Mouse (Mus musculus) intestine, embryonic 14.5 days (tissue): ENCODE measurements at regions not wholly inside any gene's neighbourhood (a gene's known extent, or its start where the extent isn't known, plus 50 kb on each side); places are given as distances from the start of the nearest gene placed in this dataset.

Experiments used
- ATAC-seq: fragments of 200-750 bp; cut with Nextera tagmentation; replicated peaks from 2 replicates; pipeline ENCODE4 v1.8.0; 2017; ENCODE audit warnings: low read depth, moderate number of reproducible peaks, moderate TSS enrichment, moderate library complexity; ENCODE audit not compliant: low FRiP score, low TSS enrichment
- DNase-seq: peaks from one replicate; pipeline ENCODE4 v3.0.0-alpha.2; 2018; ENCODE audit warnings: low spot score
- H3K27ac ChIP-seq: fragments of 300-500 bp; sonication (generic); 2 replicates; pipeline ENCODE4 v1.5.1; 2014; ENCODE audit warnings: low read depth, mild to moderate bottlenecking, control low read depth
- H3K27me3 ChIP-seq: fragments of 300-500 bp; sonication (generic); replicated peaks from 2 replicates; pipeline ENCODE4 v1.6.1; 2014; ENCODE audit warnings: low read length, control low read depth; ENCODE audit not compliant: control insufficient read depth, insufficient read depth
- H3K36me3 ChIP-seq: fragments of 300-500 bp; sonication (generic); 2 replicates; pipeline ENCODE4 v1.6.1; 2014; ENCODE audit warnings: low read length, control low read depth; ENCODE audit not compliant: control insufficient read depth, insufficient read depth
- H3K4me1 ChIP-seq: fragments of 300-500 bp; sonication (generic); replicated peaks from 2 replicates; pipeline ENCODE4 v1.6.1; 2014; ENCODE audit warnings: low read length, control low read depth, mixed read lengths; ENCODE audit not compliant: control insufficient read depth, insufficient read depth
- H3K4me2 ChIP-seq: fragments of 300-500 bp; sonication (generic); 2 replicates; pipeline ENCODE4 v1.6.1; 2014; ENCODE audit warnings: low read length
- H3K4me3 ChIP-seq: fragments of 300-500 bp; sonication (generic); 2 replicates; pipeline ENCODE4 v1.5.1; 2014; ENCODE audit warnings: low read depth, low read length, control low read depth, mixed read lengths
- H3K9ac ChIP-seq: fragments of 300-500 bp; sonication (generic); 2 replicates; pipeline ENCODE4 v1.6.1; 2014; ENCODE audit warnings: mild to moderate bottlenecking, low read length
- H3K9me3 ChIP-seq: fragments of 300-500 bp; sonication (generic); 2 replicates; pipeline ENCODE4 v1.6.1; 2016; ENCODE audit warnings: low read length, control low read depth; ENCODE audit not compliant: control insufficient read depth
- WGBS: fragments of 180-500 bp; shearing (Covaris S2); extraction: QIAGEN DNeasy Blood & Tissue Kit; methylation state at CpG from one replicate; pipeline ENCODE4 v1.1.7; 2014; 5-methylcytosine and 5-hydroxymethylcytosine counted together

GRCm38 (mm10) chr13:47910531-47910910 is 350.5 kb upstream of the Id4 start:
- Histone ChIP-seq H3K4me1 (no peaks in the 10 kb centered on the region), H3K27me3 (no peaks in the 10 kb centered on the region), H3K9ac (no peak overlapping the region), H3K27ac (no peak overlapping the region), H3K36me3 (no peaks in the 10 kb centered on the region), H3K4me3 (no peak overlapping the region), H3K4me2 (no peak overlapping the region), H3K9me3 (no peaks in the 10 kb centered on the region)
- ATAC-seq (no peak), DNase-seq (no peak)
- WGBS: 79% methylated on average over 3 of the region's 3 CpGs

GRCm38 (mm10) chr13:47916456-47916855 is 344.6 kb upstream of the Id4 start:
- no peak overlapping the region for H3K4me3 ChIP-seq
- DNase-seq: no peak
- no peak for ATAC-seq
- 83% methylated on average over 8 of the region's 8 CpGs for WGBS
- no peaks in the 10 kb centered on the region for H3K4me1 ChIP-seq
- H3K9me3 ChIP-seq: no peaks in the 10 kb centered on the region
- H3K36me3 ChIP-seq: no peaks in the 10 kb centered on the region
- no peak overlapping the region for H3K4me2 ChIP-seq
- no peak overlapping the region for H3K9ac ChIP-seq
- H3K27ac ChIP-seq: no peak overlapping the region
- no peaks in the 10 kb centered on the region for H3K27me3 ChIP-seq

GRCm38 (mm10) chr13:47917370-47917769 is 343.7 kb upstream of the Id4 start:
- WGBS: 95% methylated on average over 3 of the region's 3 CpGs
- H3K27ac ChIP-seq: no peak overlapping the region
- no peak overlapping the region for H3K4me3 ChIP-seq
- no peak overlapping the region for H3K4me2 ChIP-seq
- ATAC-seq: no peak
- no peak for DNase-seq
- no peaks in the 10 kb centered on the region for H3K36me3 ChIP-seq
- no peaks in the 10 kb centered on the region for H3K9me3 ChIP-seq
- no peaks in the 10 kb centered on the region for H3K27me3 ChIP-seq
- no peaks in the 10 kb centered on the region for H3K4me1 ChIP-seq
- H3K9ac ChIP-seq: no peak overlapping the region

- Histone ChIP-seq H3K36me3 (no peaks in the 10 kb centered on the region), H3K9me3 (no peaks in the 10 kb centered on the region), H3K4me1 (no peaks in the 10 kb centered on the region), H3K27me3 (no peaks in the 10 kb centered on the region), H3K4me3 (no peak overlapping the region), H3K4me2 (no peak overlapping the region), H3K9ac (no peak overlapping the region), H3K27ac (no peak overlapping the region)
- DNase-seq (no peak), ATAC-seq (no peak)
- WGBS: 66% methylated on average over 5 of the region's 5 CpGs
These were observed 340.0 kb upstream of the Id4 start for GRCm38 (mm10) chr13:47921044-47921443.

- WGBS: 90% methylated on average over 2 of the region's 2 CpGs
- H3K27ac ChIP-seq: no peak overlapping the region
- no peaks in the 10 kb centered on the region for H3K9me3 ChIP-seq
- H3K27me3 ChIP-seq: no peaks in the 10 kb centered on the region
- H3K4me2 ChIP-seq: no peak overlapping the region
- H3K4me3 ChIP-seq: no peak overlapping the region
- no peak overlapping the region for H3K9ac ChIP-seq
- no peak for ATAC-seq
- no peaks in the 10 kb centered on the region for H3K4me1 ChIP-seq
- H3K36me3 ChIP-seq: no peaks in the 10 kb centered on the region
- no peak for DNase-seq
These were observed 320.3 kb upstream of the Id4 start for GRCm38 (mm10) chr13:47940696-47941095.

- H3K9ac ChIP-seq: no peak overlapping the region
- H3K9me3 ChIP-seq: no peaks in the 10 kb centered on the region
- H3K4me1 ChIP-seq: no peaks in the 10 kb centered on the region
- no peak overlapping the region for H3K27ac ChIP-seq
- H3K4me3 ChIP-seq: no peak overlapping the region
- 20% methylated on average over 8 of the region's 8 CpGs for WGBS
- DNase-seq (no peak), ATAC-seq (no peak)
- H3K4me2 ChIP-seq: peak overlapping the region; percentile 29
- H3K36me3 ChIP-seq: no peaks in the 10 kb centered on the region
- no peaks in the 10 kb centered on the region for H3K27me3 ChIP-seq
These were observed 318.6 kb upstream of the Id4 start for GRCm38 (mm10) chr13:47942368-47942787.

- H3K4me1 ChIP-seq: no peaks in the 10 kb centered on the region
- no peak overlapping the region for H3K4me2 ChIP-seq
- no peaks in the 10 kb centered on the region for H3K27me3 ChIP-seq
- DNase-seq: no peak
- no peak overlapping the region for H3K27ac ChIP-seq
- 84% methylated on average over 5 of the region's 5 CpGs for WGBS
- no peaks in the 10 kb centered on the region for H3K36me3 ChIP-seq
- no peaks in the 10 kb centered on the region for H3K9me3 ChIP-seq
- no peak overlapping the region for H3K4me3 ChIP-seq
- ATAC-seq: no peak
- no peak overlapping the region for H3K9ac ChIP-seq
These were observed 317.4 kb upstream of the Id4 start for GRCm38 (mm10) chr13:47943645-47944044.

GRCm38 (mm10) chr13:47948098-47948865 is 312.7 kb upstream of the Id4 start:
- DNase-seq (no peak), ATAC-seq (no peak)
- no peaks in the 10 kb centered on the region for H3K27me3 ChIP-seq
- no peaks in the 10 kb centered on the region for H3K9me3 ChIP-seq
- H3K4me2 ChIP-seq: no peak overlapping the region
- no peak overlapping the region for H3K9ac ChIP-seq
- 80% methylated on average over 10 of the region's 10 CpGs for WGBS
- no peak overlapping the region for H3K27ac ChIP-seq
- H3K4me3 ChIP-seq: no peak overlapping the region
- H3K4me1 ChIP-seq: peaks cover 3% of the 10 kb centered on the region; the same call in 1 of the 2 replicates
- H3K36me3 ChIP-seq: no peaks in the 10 kb centered on the region

- no peak overlapping the region for H3K4me3 ChIP-seq
- no peak for ATAC-seq
- DNase-seq: no peak
- H3K9me3 ChIP-seq: no peaks in the 10 kb centered on the region
- 38% methylated on average over 2 of the region's 2 CpGs for WGBS
- peaks cover 3% of the 10 kb centered on the region; the same call in 1 of the 2 replicates for H3K4me1 ChIP-seq
- H3K27me3 ChIP-seq: no peaks in the 10 kb centered on the region
- no peak overlapping the region for H3K9ac ChIP-seq
- H3K27ac ChIP-seq: no peak overlapping the region
- no peaks in the 10 kb centered on the region for H3K36me3 ChIP-seq
- H3K4me2 ChIP-seq: no peak overlapping the region
These were observed 310.6 kb upstream of the Id4 start for GRCm38 (mm10) chr13:47950456-47950855.
